Mouse (Mus musculus): ENCODE results near the gene Hoxd12. TPM values are rescaled to one million over a fixed set of nuclear protein-coding genes. Genes with fewer than 3 reads are reported as not detected.

The Hoxd12 gene
- total and polyA plus RNA-seq, 2 experiments from 2014 or later = not detected

- Histone ChIP-seq H3K27me3 (ENCODE audit: insufficient read depth, low read length) (peaks cover 95% of the 10 kb centered on the region), H3K4me2 (ENCODE audit: low read depth, low read length) (no peak overlapping the region), H3K9me3 (ENCODE audit: low read length) (no peaks in the 10 kb centered on the region), H3K4me1 (ENCODE audit: insufficient read depth, low read length) (no peaks in the 10 kb centered on the region), H3K4me3 (ENCODE audit: low read length) (no peak overlapping the region), H3K27ac (no peak overlapping the region), H3K36me3 (ENCODE audit: insufficient read depth, low read length) (no peaks in the 10 kb centered on the region), H3K9ac (replicated peaks; ENCODE audit: low read length) (no peak overlapping the region)
- TF ChIP-seq CTCF (IDR thresholded peaks at IDR 0.05; ENCODE audit: low read depth) = no peak
- DNase-seq (ENCODE audit: low spot score) (no peak), ATAC-seq (no peak)
- WGBS = 2% methylated on average over 34 of the region's 34 CpGs
Measured at GRCm38 (mm10) chr2:74696442-74697335, 21.9 kb downstream of the Hoxd12 start.

- no peaks in the 10 kb centered on the region for H3K4me1 ChIP-seq (ENCODE audit: insufficient read depth, low read length)
- no peaks in the 10 kb centered on the region for H3K9me3 ChIP-seq (ENCODE audit: low read length)
- no peak within 1 kb of the TSS for H3K27ac ChIP-seq
- no peaks in the 10 kb centered on the region for H3K36me3 ChIP-seq (ENCODE audit: insufficient read depth, low read length)
- 0 out of 2 replicates have a peak, but pooled peaks have one; percentile 55 for ATAC-seq
- peak within 1 kb of the TSS; percentile 21 for H3K4me3 ChIP-seq (ENCODE audit: low read length)
- H3K4me2 ChIP-seq (ENCODE audit: low read depth, low read length) = peak within 1 kb of the TSS; percentile 47
- under 1% methylated on average over 41 of the region's 43 CpGs for WGBS
- TF ChIP-seq CTCF (IDR thresholded peaks at IDR 0.05; ENCODE audit: low read depth) = no peak
- H3K27me3 ChIP-seq (ENCODE audit: insufficient read depth, low read length) = peaks cover 91% of the 10 kb centered on the region
- no peak for DNase-seq (ENCODE audit: low spot score)
- no peak within 1 kb of the TSS for H3K9ac ChIP-seq (replicated peaks; ENCODE audit: low read length)
Measured at GRCm38 (mm10) chr2:74697567-74698121, 22.8 kb downstream of the Hoxd12 start, which contains the start of gene Hoxd9. TSS of gene Hoxd9 (plus strand) at chr2:74697727.

- WGBS = 3% methylated on average over 84 of the region's 86 CpGs
- Histone ChIP-seq H3K4me3 (ENCODE audit: low read length) (peak overlapping the region; percentile 21), H3K4me1 (ENCODE audit: insufficient read depth, low read length) (no peaks in the 10 kb centered on the region), H3K27ac (no peak overlapping the region), H3K9ac (replicated peaks; ENCODE audit: low read length) (no peak overlapping the region), H3K27me3 (ENCODE audit: insufficient read depth, low read length) (peaks cover 89% of the 10 kb centered on the region), H3K36me3 (ENCODE audit: insufficient read depth, low read length) (no peaks in the 10 kb centered on the region), H3K9me3 (ENCODE audit: low read length) (no peaks in the 10 kb centered on the region), H3K4me2 (ENCODE audit: low read depth, low read length) (peak overlapping the region; percentile 47)
- TF ChIP-seq CTCF (IDR thresholded peaks at IDR 0.05; ENCODE audit: low read depth) = no peak
- ATAC-seq = no peak
- no peak for DNase-seq (ENCODE audit: low spot score)
Measured at GRCm38 (mm10) chr2:74698201-74699052, 23.6 kb downstream of the Hoxd12 start.

GRCm38 (mm10) chr2:74699053-74699430, 24.2 kb downstream of the Hoxd12 start:
- DNase-seq (ENCODE audit: low spot score) (no peak), ATAC-seq (no peak)
- no peaks in the 10 kb centered on the region for H3K9me3 ChIP-seq (ENCODE audit: low read length)
- no peak overlapping the region for H3K27ac ChIP-seq
- no peak for TF ChIP-seq CTCF (IDR thresholded peaks at IDR 0.05; ENCODE audit: low read depth)
- H3K27me3 ChIP-seq (ENCODE audit: insufficient read depth, low read length) = peaks cover 89% of the 10 kb centered on the region
- H3K9ac ChIP-seq (replicated peaks; ENCODE audit: low read length) = no peak overlapping the region
- whole genome bisulfite sequencing = 2% methylated on average over 17 of the region's 17 CpGs
- H3K4me2 ChIP-seq (ENCODE audit: low read depth, low read length) = no peak overlapping the region
- H3K4me1 ChIP-seq (ENCODE audit: insufficient read depth, low read length) = no peaks in the 10 kb centered on the region
- H3K4me3 ChIP-seq (ENCODE audit: low read length) = peak overlapping the region; percentile 21; the same call in 1 of the 2 replicates
- H3K36me3 ChIP-seq (ENCODE audit: insufficient read depth, low read length) = no peaks in the 10 kb centered on the region

- no peak for TF ChIP-seq CTCF (IDR thresholded peaks at IDR 0.05; ENCODE audit: low read depth)
- Histone ChIP-seq H3K4me2 (ENCODE audit: low read depth, low read length) (no peak overlapping the region), H3K4me1 (ENCODE audit: insufficient read depth, low read length) (no peaks in the 10 kb centered on the region), H3K27ac (no peak overlapping the region), H3K36me3 (ENCODE audit: insufficient read depth, low read length) (no peaks in the 10 kb centered on the region), H3K4me3 (ENCODE audit: low read length) (no peak overlapping the region), H3K9ac (replicated peaks; ENCODE audit: low read length) (no peak overlapping the region), H3K27me3 (ENCODE audit: insufficient read depth, low read length) (peaks cover 90% of the 10 kb centered on the region), H3K9me3 (ENCODE audit: low read length) (no peaks in the 10 kb centered on the region)
- ATAC-seq (no peak), DNase-seq (ENCODE audit: low spot score) (no peak)
- 3% methylated on average over 23 of the region's 23 CpGs for WGBS
Measured at GRCm38 (mm10) chr2:74699664-74700545, 25.1 kb downstream of the Hoxd12 start.
